Mouse (Mus musculus): ENCODE data around the gene Magi1. TPM values are rescaled to one million over a fixed set of nuclear protein-coding genes. Genes with fewer than 3 reads are reported as not detected.

Gene Magi1
- total RNA-seq, 2 experiments from 2014 or later: 13.9 to 18.5 TPM

DNA sequence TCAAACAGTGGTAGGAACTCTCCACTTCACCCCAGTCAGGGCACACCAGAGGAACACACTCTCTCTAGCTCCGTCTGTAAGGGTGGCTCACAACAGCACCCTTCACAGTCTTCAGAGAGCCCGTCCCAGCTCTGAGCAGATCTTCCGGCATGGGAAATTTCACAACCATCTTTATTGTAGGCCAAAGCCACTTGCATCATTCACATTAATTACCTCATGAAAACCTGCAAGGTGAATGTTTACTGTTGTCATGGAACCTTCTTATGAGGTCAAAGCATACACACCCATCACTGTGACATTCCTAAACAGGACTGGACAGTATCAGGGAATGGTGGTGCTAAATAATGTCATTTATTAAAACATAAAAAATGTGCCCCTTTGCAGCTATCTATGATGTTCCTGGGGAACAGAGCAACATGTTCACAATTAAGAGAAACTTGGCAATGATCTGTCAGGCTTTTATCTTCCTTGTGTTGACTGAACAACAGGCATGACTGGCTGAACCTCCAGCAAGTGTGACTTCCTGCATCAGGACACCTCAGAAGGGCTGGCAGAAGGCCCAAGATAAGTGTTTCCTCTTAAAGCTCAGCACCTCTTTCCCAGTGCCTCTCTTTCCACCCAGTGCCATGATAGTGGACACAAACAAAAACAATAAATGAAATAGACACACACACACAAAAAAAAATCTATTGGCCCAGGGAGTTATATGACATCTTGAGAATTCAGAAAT is 125.4 kb downstream of the Magi1 start:
- peak; percentile 45 to 59 for DNase-seq

GRCm38 (mm10) chr6:94155996-94156395 is 127.7 kb downstream of the Magi1 start:
- DNase-seq: no peak

DNA sequence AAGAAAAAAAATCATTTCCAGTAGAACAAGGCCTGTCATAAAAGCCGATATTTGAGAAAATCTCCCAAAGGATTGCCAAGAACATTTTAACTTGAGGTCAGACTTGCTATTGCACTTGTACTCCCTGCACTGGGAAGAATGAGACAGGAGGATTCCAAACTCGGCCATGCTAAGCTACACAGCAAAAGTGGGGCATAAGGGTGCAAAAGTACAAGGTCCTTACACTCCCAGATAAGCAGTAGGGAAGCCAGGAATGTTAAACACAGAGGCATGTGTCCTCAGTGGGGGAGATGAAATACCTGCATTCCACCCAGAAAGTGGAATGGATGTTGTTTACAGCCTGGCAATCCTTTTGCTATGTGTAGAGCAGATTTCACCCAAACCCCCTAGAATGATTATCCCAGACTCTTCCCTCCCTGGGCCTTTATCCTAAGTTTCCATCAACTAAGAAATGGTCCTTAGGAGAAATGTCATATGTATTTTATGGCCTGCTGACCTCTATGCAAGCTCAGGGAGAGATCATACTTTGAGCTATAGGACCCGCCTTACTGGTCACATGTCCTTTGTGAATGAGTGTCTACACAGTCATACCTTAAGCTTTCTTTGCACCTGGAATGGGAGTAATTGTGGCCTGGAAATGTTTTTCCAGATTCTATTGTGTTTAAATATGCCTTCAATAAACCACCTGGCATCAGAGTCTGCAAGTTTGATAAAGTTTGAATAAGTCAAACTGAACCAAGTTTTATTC is 128.7 kb downstream of the Magi1 start:
- no peak for DNase-seq

- DNase-seq: no peak
Observed at GRCm38 (mm10) chr6:94152881-94153280, 130.8 kb downstream of the Magi1 start.

GRCm38 (mm10) chr6:94150876-94151275 is 132.8 kb downstream of the Magi1 start:
- DNase-seq: no peak

GRCm38 (mm10) chr6:94149800-94150199 is 133.9 kb downstream of the Magi1 start:
- no peak for DNase-seq

DNA sequence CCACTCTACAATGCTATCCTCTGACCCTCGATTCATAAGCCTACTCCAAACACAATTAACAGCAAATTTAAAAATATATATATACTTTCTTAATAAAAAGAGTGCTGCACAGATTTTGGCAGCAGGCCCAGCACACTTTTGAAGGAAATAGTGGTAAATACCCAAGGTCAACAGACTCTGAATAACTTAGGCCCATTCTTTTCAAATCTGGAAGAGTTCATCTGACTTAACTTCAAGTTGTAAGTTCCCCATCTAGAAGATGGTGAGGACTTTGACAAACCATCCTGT is 137.6 kb downstream of the Magi1 start:
- DNase-seq: no peak

- DNase-seq: peak; percentile 84 to 86
Observed at GRCm38 (mm10) chr6:94145430-94146205, 138.1 kb downstream of the Magi1 start.

- no peak for DNase-seq
Observed at GRCm38 (mm10) chr6:94142493-94142892, 141.2 kb downstream of the Magi1 start.

DNA sequence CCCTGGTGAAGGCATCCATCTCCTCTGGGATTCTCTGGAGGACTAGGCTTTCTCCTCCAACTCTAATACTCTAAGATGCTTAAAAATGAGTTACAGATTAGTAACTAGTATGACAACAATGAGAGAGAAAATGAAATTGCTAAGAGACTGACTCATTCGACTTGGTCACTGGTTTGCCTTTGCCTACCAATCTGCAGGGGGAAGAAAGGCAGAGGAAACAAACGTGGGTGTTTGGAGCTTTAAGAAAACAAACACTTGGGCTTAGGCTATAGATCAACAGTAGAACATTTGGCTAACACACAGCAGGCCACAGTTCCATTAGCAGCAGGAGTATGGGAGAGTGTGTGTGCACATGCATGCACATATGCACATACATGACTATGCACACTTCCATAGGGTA is 142.2 kb downstream of the Magi1 start:
- no peak for DNase-seq

DNA sequence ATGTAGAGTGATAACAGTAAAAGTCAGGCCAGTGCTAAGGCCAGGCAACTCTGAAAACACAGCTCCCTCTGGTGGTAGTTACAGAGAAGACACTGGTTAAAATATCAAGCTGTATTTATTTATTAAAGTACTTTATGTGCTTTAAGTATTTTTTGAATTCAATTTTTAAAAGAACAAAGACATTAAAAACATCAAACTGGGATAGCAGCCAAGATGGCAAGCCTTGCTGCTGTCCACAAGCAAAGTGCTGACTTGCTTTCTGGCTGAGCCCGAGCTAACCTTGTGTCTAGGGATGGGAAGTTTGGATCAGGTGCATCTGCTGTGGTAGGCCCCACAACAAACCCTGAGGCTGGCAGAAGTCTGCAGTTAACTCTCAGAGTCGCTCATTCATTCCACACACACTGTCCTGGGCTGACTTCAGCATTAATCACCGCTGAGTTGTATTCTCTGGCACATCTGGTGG is 143.7 kb downstream of the Magi1 start:
- no peak for DNase-seq

GRCm38 (mm10) chr6:94136693-94137092 is 147.0 kb downstream of the Magi1 start:
- no peak for DNase-seq

DNA sequence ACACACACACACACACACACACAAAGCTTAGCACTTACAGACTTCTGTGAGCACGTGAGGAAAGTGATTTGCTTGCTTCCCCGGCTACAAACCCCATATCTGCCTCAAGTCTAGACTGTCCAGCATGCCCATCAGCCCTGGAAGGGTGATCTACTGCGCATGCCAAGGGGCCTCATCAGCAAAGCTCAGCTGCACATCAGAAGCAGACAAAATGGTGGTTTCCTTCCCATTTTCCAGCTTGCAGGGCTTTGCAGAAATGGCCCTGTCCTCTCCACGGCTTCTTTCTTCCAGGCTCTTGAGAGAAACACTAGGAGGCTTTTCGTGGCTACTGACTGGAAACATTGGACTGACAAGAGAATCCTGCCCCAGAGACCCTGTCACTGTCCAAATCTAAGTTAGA is 149.6 kb downstream of the Magi1 start:
- no peak for DNase-seq

GRCm38 (mm10) chr6:94131999-94132398 is 151.7 kb downstream of the Magi1 start:
- DNase-seq: no peak

- no peak for DNase-seq
Observed at GRCm38 (mm10) chr6:94130389-94130788, 153.3 kb downstream of the Magi1 start.

- DNase-seq: no peak
Observed at GRCm38 (mm10) chr6:94126763-94127162, 157.0 kb downstream of the Magi1 start.

- DNase-seq: no peak
Observed at GRCm38 (mm10) chr6:94125144-94125543, 158.6 kb downstream of the Magi1 start.

- no peak for DNase-seq
Observed at GRCm38 (mm10) chr6:94124279-94124678, 159.4 kb downstream of the Magi1 start.

GRCm38 (mm10) chr6:94122566-94123150 is 161.1 kb downstream of the Magi1 start:
- DNase-seq: no peak

- no peak for DNase-seq
Observed at GRCm38 (mm10) chr6:94121488-94121887, 162.2 kb downstream of the Magi1 start.

GRCm38 (mm10) chr6:94116434-94117432 is 167.0 kb downstream of the Magi1 start:
- no peak for DNase-seq
